Mouse (Mus musculus): ENCODE data around the gene Tlx2.

The Tlx2 gene

DNA sequence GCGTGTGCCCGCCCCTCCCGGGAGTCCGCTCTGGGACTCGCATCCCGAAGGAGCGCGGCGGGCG, at the start of gene Tlx2:
TSS of gene Tlx2 (minus strand) at position 47 of the 64 bp plus-strand sequence.
- no peak for DNase-seq (ENCODE audit: low spot score)

DNA sequence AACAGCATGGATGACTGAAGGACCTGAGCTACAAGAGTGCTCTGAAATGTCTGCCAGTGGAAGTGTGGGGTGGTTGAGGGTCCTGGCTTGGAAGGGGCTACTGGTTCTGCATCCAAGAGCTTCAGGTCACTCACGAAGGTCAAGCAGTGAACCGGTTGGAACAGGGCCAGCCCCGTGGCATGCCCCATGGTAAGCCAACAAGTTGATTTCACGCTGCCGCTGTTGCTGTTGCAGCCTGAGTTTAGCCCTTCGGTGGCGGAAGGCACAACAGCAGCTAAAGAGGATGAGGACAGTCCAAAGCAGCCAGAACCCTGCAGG, 49.6 kb upstream of the Tlx2 start:
- no peak for DNase-seq (ENCODE audit: low spot score)

DNA sequence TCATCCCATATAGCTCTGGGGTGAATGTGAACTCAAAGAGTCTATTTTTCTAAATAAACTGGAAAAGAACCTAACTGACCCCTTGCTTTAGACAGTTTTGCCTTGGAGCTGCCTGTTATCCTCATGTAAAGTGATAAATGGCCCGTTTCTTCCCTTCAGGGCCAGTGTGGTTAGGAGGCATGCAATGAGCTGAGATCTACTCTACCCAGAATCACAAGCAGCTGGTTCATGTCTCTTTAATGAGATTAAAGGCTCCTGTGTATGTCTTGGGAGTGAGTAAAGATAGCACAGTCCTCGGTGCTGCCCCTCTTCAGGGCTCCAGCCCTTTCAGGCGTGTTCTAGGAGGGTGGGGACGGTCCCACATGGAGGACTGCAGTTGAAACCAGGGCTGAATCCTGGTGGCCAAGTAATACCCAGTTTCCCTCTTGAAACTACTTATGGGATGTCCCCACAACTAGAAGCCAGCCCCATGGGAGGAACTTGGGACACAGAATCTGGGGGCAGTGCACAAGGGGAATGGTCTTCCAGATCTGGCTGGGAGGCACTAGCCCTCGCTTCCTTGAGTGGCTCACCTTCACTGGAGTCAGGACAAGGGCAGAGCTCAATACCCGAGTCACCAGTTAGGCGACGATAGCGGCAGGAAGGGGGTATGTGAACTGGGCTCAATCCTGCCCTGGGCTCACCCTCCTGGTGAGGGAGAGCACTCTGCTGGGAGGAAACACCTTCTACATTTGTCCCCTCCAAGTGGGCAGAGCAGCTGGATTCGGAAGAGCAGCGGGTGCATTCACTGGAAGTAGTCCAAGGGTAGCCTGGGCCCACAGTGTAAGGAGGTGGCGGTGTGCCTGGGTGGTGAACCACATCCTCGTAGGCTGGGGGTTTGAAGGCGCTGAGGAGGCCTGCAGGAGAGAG, 49.0 kb upstream of the Tlx2 start:
- DNase-seq (ENCODE audit: low spot score), result no peak

DNA sequence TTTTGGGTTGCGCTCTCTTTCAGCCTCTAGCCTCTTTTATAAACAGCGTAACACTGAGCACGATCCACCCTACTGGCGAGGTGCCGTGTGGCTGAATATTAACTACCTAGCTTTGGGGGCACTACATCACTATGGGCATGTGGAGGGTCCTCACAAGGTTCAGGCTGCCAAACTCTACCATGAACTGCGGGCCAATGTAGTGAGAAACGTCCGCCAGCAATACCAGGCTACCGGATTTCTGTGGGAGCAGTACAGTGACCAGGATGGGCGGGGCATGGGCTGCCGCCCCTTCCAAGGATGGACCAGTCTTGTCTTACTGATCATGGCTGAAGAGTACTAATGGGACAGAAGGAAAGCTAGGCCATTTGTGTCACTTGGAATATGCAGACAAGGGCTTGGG, 48.3 kb upstream of the Tlx2 start:
- DNase-seq (ENCODE audit: low spot score), result no peak

DNA sequence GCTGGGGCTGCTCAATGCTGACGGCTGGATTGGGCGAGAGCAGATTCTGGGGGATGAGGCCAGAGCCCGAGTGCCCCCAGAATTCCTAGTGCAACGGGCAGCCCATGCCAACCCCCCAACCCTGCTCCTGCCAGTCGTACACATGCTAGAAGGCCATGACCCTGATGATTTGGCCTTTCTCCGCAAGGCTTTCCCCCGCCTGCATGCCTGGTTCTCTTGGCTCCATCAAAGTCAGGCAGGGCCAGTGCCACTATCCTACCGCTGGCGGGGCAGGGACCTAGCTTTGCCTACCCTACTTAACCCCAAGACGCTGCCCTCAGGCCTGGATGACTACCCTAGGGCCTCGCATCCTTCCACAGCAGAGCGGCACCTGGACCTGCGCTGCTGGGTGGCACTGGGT, 47.5 kb upstream of the Tlx2 start:
- DNase-seq (ENCODE audit: low spot score), result no peak

DNA sequence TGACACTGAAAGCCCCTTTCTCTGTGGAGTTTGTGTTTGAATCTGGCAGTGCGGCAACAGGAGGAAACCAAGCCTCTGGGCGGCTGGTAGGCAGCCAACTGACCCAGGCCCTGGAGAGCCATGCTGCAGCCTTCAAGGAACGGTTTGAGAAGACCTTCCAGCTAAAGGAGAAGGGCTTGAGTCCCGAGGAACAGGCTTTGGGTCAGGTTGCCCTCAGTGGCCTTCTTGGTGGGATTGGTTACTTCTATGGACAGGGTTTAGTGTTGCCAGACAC, 47.0 kb upstream of the Tlx2 start:
- DNase-seq (ENCODE audit: low spot score), result no peak

DNA sequence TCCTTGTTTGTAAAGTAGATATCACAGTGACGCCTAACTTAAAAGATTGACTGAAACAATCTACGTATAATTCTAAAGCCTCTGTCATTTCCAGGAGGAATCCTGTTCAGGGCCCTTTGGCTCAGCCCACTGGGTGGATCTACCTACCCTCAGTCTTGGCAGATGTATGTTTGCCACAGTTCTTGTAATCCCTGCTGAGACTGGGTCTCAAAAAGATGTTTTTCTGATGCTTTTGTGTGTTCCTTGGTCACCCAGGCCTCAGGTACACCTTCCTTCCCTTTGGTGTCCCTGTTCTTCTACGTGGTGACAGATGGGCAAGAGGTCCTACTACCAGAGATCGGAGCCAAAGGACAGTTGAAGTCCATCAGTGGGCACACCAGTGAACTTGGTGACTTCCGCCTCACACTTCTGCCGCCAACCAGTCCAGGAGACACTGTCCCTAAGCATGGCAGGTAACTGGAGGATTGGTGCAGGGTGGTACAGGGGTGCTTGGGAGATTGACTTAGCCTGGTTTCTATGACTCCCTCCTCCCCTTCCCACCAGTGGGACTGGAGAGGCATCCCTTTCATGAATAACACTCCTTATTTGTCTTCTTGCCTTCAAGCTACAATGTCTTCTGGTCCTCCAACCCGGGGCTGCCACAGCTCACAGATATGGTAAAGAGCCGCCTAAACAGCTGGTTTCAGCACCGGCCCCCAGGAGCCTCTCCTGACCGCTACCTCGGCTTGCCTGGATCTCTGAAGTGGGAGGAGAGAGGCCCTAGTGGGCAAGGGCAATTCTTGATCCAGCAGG, 46.5 kb upstream of the Tlx2 start:
- DNase-seq (ENCODE audit: low spot score), result no peak

DNA sequence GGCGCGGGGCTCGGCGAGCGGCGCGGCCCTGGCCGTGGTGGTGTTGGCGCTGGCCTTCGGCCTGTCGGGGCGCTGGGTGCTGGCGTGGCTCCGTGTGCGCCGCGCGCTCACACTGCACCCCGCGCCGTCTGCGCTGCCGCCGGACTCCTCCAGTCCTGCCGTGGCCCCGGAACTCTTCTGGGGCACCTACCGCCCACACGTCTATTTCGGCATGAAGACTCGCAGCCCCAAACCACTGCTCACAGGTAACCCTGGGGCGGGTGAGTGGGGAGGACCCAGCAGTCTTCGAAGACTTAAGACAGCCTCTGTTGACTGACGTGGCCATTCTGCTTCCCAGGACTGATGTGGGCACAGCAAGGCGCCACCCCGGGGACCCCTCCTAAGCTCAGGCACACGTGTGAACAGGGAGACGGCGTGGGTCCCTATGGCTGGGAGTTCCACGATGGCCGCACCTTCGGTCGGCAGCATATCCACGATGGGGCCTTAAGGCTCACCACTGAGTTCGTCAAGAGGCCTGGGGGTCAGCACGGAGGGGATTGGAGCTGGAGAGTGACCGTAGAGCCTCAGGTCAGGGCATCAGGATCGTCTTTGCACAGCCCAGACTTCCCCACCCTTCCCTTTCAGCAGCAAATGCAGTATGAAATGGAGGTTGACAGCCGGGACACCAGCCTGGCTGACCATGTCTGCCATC, 45.7 kb upstream of the Tlx2 start:
- no peak for DNase-seq (ENCODE audit: low spot score)

DNA sequence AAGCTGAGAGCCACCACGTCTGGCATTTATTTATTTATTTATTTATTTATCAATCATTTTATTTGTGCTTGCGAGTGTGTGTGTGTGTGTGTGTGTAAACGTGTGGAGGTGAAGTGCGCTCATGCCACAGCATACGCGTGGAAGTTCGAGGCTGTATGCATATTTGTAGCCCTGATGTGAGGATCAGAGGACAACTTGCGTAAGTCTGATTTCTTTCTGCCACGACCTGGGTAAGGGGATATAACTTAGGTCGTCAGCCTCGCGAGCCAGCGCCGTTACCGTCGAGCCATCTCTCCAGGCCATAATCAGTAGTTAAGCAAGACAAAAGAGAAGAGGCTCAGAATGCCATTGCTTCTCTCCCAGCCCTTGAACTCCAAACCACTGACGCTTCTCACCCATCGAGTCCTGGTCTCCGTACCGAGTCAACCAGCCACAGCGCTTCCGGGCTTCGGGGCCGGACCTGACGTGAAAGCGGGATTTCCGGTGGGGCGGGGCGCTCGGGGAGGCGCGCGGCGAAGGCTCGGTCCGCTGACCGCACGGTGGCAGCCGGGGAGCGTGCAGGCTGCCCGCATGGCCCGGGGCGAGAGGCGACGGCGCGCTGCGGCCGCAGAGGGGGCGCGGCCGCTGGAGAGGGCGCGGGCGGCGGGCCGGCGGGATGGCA, 45.0 kb upstream of the Tlx2 start, which contains the start of gene Mogs:
TSS of gene Mogs (plus strand) at position 486 of the 661 bp plus-strand sequence.
- DNase-seq (ENCODE audit: low spot score), result peak; percentile 96

DNA sequence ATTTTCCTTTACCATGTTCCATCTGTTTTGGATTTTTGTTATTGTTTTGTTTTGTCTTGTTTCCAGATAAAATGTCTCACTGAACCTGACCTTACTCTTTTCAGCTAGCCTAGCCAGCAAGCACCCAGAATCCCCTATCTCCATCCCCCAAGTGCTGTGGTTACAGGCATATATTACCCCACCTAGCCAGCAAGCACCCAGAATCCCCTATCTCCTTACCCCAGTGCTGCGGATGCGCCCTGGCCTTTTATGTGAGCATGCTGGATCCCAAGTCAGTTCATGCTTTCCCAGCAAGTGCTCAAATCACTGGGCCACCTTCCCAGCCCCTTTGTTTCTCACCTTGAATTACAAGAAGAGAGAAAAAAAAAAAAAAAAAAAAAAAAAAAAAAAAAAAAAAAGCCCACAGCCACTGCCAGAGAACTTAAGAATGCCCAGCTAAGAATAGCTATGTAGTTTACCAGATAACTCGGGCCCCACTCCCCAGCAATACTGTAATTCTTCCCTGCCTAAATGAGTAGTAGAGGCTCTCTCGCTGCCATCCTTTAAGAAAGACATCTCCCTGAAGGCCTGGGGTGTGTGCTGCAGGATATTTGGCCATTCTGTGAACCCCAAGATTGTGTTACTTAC, 41.5 kb upstream of the Tlx2 start:
- no peak for DNase-seq (ENCODE audit: low spot score)

DNA sequence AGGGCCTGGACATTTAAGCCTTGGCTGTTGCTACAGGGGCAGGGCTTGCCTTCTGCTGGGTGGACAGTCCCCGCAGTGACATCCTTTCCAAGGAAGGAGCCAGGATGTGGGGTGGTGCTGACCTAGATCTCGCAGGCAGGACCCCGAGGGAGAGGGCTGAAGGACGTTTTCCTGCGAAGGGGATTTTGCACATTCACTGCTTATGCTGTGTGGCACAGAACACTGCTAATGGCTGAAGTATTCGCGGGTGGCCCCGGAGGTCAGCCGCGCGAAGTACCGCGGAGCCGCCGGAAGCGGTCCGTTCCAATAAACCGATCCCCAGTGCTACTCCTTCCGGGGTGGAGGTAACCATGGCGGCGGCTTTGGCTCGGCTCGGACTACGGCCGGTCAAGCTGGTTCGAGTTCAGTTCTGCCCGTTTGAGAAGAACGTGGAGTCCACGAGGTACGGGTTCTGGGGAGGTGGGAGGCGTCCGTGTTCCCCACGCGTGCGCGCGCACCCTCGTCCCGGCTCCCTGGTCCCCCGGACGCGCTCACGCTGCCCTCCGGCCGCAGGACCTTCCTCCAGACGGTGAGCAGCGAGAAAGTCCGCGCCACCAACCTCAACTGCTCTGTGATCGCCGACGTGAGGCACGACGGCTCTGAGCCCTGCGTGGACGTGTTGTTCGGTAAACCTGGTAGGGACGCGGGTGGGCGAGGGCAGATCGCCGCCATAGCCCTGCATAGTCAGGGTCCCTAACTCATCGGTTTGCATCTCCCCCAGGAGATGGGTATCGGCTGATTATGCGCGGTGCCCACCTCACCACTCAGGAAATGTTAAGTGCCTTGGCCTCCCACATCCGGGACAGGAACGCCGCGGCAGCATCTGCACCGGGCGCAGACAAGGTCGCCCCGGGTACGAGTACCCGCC, 38.9 kb upstream of the Tlx2 start, which contains the start of gene Mrpl53:
TSS of gene Mrpl53 (plus strand) at position 279 of the 907 bp plus-strand sequence.
- peak; percentile 87 for DNase-seq (ENCODE audit: low spot score)

DNA sequence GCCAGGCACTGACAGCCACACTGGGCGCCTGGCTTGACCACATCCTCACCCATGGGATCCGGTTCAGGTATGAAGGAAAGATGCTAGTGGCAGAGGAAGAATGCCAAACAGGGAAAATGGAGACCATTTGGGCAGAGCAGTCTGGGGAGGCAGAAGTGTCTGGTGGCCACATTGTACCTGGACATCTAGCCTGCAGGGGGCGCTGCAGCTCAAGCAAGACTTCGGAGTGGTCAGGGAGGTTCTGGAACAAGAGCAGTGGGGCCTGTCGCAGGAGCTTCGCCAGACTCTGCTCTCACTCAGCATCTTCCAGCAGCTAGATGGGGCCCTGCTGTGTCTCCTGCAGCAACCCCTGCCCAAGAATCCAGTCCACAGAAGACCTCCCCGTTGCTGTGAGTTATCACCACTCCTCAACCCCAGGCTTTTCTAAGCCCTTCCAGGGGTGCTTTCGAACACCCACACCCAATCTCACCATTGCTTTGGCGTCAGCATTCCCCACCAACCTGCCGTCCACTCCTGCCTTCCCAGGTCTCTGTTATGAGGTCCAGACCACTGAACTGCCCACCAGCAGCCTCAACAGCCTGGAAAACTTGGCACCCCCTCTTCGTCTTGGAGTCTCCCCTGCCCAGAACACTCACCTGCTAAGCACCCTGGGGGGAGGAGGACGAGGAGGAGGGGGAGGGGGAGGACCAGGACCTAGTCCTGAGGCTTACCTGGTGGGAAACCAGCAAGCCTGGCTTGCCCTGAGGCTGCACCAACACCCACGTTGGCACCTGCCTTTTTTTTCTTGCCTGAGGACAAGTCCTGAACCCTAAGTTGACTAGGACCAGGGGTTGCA, 37.7 kb upstream of the Tlx2 start:
- peak; percentile 89 for DNase-seq (ENCODE audit: low spot score)

DNA sequence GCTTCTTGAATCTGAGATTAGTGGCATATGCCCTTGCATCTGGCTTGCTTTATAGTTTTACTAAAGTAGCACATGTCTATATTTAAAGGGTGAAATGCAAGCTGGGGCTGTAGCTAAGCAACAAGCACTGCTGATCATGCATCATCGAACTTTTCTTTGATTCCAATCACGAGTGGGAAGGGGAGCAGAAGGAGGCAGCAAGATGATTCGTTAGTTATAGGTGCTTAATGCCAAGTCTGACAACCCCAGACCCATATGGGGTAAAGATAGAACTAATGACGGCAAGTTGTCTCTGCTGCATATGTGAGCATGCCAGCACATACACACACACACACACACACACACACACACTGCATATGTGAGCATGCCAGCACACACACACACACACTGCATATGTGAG, 34.1 kb upstream of the Tlx2 start:
- no peak for DNase-seq (ENCODE audit: low spot score)

DNA sequence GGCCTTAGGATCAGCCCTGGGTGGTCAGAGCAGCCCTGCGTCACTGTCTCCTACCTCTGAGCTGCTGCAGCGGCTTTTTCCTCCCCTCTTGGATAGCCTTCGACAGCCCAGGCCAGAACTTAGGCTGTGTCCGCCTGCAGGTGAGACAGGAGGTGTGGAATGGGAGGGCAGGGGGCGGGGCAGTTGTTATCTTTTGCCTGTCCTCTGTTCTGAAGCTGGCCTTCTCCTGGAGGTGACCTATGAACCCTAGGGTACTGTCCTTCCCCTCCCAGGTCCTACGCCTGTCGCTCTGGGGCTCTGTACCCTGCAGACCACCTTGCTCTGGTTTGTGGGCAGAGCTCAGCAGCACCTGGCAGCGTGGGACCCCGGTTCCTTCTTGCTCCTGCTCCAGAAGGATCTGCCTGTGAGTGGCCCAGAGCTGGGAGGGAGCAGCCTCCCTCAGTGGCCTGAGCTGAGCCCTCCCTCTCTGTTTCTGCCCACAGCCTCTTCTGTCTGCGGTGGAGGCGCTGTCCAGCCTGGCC, 33.1 kb upstream of the Tlx2 start:
- DNase-seq (ENCODE audit: low spot score), result no peak

DNA sequence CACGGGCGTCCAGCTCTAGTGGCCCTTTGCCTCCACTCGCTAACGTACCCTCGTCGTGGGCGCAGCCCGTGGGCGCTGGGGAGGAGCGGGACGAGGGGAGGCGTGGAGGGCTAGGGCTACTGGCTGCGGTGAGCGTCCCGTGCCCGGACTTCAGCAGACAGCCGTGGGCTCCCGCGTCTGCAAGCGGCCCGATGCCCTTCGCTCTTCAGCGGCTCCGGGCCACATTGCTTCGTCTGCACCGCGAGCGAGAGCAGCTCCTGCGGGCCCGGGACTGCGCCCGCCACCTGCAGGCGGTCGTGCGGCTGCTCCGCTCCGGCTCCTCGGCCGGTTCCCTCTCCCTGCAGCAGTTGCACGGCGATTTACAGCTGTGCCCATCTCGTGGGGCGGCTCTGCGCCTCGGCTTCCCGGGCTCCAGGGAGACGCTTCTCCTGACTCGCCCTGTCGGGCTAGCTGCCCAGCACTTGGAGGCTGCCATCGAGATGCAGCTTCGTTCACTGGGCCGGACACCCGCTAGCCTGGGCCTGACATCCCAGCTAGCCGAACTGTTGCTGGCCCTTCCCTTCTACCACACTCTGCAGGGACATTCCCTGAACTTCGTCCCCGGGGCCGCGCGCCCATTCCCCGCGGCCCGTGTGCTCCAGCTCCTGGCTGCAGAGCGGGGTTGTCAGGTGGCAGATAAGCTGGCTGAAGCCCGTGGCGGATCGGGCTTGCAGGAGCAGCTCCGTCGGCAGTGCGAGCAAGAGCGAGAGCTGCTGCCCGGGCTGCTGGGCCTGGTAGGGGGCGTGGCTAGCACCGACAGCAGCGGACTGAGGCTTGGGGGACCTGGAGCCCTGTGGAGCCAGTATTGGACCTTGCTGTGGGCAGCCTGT, 31.8 kb upstream of the Tlx2 start:
- DNase-seq (ENCODE audit: low spot score), result peak; percentile 80

DNA sequence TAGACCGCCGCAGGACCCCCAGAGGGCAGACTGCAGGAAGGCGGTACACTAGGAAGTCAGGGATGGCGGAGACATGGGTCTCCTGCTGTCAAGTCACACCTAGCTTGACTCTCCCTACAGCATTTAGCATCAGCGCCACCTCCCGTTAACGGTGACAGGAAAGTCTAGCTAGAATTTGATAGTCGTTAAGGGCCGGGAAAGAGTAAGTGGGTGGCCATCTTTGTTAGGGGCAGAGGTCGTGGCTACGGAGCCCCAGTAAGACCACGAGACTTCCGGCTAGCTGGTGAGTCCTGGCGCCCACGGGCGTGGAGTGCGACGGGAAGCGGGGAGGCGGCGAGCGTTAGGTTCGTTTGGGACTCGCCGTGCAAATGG, 31.2 kb upstream of the Tlx2 start, which contains the start of the genes Ccdc142 and Gm42688:
TSS of gene Ccdc142 (plus strand) at position 286 of the 372 bp plus-strand sequence.
TSS of gene Gm42688 (plus strand) at position 302 of the 372 bp plus-strand sequence.
- DNase-seq (ENCODE audit: low spot score), result peak; percentile 90

DNA sequence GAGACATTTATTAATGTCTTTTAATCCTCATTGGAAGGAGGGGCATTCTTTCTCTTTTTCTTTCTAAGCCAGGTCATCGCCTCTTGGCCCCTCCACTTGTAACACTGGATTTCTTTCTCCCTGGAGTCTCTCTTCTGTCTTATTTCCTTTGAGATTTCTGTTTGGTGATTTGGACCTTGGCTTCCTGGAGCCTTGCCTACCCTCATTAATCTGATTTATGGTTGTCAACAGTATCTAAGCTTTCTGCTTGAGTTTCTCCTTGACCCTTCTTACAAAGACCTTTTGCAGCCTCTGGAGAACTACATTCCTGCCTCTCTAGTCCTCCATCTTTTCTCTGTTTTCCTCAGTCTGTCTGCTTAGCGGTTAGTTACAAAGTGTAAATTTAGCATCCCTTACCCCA, 28.3 kb upstream of the Tlx2 start:
- DNase-seq (ENCODE audit: low spot score), result no peak

DNA sequence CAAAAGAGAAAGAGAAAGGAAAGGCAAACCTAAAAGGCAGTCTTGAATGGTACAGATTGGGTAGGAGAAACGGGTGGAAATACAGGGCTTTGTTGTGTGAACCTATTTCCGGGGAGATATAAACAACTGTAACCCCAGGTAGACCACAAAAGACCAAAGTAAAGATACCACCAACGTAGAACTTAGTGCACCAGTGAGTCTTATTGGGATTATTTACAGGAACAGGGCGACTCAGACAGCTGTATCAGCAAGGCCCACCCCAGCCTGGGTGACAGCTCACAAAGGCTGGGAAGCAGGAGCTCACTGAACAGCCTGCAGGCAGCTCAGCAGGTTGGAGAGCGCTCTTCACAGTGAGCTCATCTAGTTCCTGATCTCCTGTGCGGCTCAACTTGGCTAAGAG, 25.9 kb upstream of the Tlx2 start:
- DNase-seq (ENCODE audit: low spot score), result no peak

Measured in testis, postnatal 10 days (tissue).